Mouse (Mus musculus): Measurements from ENCODE around the gene Gm49333.

- no peak for TF ChIP-seq POLR2A (IDR thresholded peaks at IDR 0.05; ENCODE audit: extremely low read depth, insufficient read depth, low read length)
- TF ChIP-seq CTCF (IDR thresholded peaks at IDR 0.05; ENCODE audit: extremely low read depth, insufficient read depth, low read length): no peak
Measured at GRCm38 (mm10) chr16:20589939-20590679, 21.3 kb upstream of the Gm49333 start.
